Mouse (Mus musculus) spleen, adult 2 months (tissue): ENCODE measurements around the gene Usf1.

ENCODE experiments used
- CTCF ChIP-seq: fragments of 200-500 bp; IDR thresholded peaks from 2 replicates; pipeline ENCODE4 v1.5.1; 2011; ENCODE audit warnings: mild to moderate bottlenecking, inconsistent platforms; ENCODE audit not compliant: insufficient read depth, insufficient read length, insufficient replicate concordance; ENCODE audit errors: extremely low read depth
- POLR2A ChIP-seq: fragments of 200-500 bp; IDR thresholded peaks from 2 replicates; pipeline ENCODE4 v1.6.1; 2011; ENCODE audit warnings: low read depth, low read length, inconsistent platforms

DNA sequence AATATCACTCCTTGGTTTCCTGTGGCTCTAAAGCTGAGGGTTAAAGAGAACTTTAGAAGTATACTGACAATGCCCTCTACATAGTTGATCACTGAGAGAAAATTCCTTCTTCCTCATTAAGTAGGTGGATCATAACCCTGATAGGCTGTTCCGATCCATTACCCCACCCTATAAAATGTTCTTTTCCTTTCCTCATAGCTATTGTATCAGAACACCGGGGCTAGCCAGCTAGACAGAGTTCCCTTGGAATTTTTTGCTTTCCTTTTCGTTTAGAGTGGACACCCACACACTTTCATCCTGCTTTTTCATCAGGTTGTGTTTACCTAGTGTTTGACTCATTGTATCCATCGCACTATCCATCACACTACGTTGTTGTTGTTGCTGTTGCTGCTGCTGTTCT, 13.5 kb downstream of the Usf1 start:
- no peak for TF ChIP-seq CTCF
- TF ChIP-seq POLR2A: no peak
